Mouse (Mus musculus) mature B cell (primary cell): ENCODE results near the gene Sstr2.

ENCODE experiments used
- in situ Hi-C: fragments of 300-500 bp; cut with MboI; formaldehyde crosslinking; loops from 2 replicates; pipeline ENCODE4 v1.14.3; 2019

The Sstr2 gene

DNA sequence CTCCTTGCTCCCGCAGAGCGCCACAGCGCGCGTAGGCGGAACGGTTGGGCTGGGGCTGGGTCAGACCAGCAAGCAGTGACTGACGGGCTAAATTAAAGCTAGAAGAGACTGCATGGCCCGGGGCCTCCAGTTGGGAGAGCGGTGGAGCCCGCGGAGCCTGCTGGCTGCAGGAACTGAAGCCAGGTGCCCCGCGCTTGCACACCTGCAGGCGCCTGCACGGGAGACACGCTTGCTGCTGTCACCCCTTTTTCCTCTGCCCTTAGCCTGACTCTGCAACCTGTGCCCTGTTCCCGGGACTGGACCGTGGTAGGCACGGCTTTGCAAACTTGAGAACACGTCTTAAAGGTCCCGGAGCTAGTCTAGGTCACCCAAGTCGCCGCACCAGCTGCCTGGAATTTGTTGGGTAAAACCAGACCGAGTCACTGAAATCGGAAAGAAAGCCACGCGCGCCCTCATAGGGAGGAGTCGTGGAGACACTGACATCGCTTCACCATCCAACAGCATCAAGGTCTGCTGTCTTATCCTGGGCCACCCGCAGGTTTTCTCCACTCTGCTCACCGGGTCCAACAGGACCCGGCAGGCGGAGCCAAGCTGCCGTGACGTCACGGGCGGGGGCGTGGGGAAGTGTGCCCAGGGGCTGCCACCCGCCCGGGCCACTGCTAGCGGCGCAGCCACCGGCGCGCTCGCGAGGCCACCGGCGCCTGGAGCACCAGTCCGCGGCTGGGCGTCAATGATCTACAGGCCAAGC is at the start of gene Sstr2:
Sstr2 (plus strand) TSS at position 671 of the 748 bp plus-strand sequence.
- in situ Hi-C loops, result loop anchor here (25.0 kb wide), 2 partner anchors 332 to 432 kb away; no protein-coding TSS in a partner anchor

DNA sequence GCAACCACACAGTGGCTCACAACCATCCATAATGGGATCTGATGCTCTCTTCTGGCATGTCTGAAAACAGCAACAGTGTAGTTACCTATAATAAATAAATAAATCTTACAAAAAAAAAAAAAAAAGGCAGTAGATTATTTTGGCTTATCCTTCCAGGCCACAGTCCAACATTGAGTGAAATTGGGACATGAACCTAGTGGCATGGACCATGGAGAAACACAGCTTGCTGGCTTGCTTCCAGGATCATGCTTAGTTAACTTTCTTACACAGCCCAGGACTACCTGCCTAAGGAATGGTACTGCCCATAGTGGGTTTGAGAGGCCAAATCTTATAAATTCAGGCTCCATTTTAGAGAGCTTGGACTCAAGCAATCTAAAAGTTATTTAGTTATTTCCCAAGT is 47.5 kb upstream of the Sstr2 start:
- in situ Hi-C loops, result no loop called here

GRCm38 (mm10) chr11:113572641-113573040 is 46.5 kb upstream of the Sstr2 start:
- in situ Hi-C loops, result no loop called here

GRCm38 (mm10) chr11:113577221-113577620 is 41.9 kb upstream of the Sstr2 start:
- in situ Hi-C loops, result no loop called here

GRCm38 (mm10) chr11:113583879-113584661 is 35.1 kb upstream of the Sstr2 start:
- in situ Hi-C loops, result no loop called here

- in situ Hi-C loops, result no loop called here
Observed at GRCm38 (mm10) chr11:113586423-113586822, 32.7 kb upstream of the Sstr2 start.

DNA sequence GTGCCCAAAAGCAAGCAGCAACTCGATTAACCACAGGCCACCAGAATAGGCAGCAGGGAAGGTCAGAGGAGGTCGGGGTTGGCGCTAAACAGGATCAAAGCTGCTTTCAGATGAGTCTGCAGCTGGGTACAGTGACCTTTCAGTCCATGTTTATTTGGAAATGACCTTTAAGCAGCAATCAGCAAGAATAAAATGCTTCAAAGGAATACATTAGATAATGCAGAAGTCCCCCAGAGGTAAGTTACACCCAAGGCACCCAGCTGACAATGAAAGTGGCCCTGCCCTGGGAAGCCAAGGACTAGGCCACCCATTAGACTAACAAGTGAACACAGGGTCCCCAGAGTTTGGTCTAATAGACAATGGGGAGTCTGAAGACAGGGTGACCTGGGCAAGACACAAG is 30.2 kb upstream of the Sstr2 start:
- in situ Hi-C loops, result no loop called here

- in situ Hi-C loops, result no loop called here
Observed at GRCm38 (mm10) chr11:113595144-113595543, 24.0 kb upstream of the Sstr2 start.

- in situ Hi-C loops, result no loop called here
Observed at GRCm38 (mm10) chr11:113597632-113598031, 21.5 kb upstream of the Sstr2 start.

GRCm38 (mm10) chr11:113600526-113601245 is 18.5 kb upstream of the Sstr2 start:
- in situ Hi-C loops, result loop anchor here (25.0 kb wide), 2 partner anchors 313 to 413 kb away; no protein-coding TSS in a partner anchor

GRCm38 (mm10) chr11:113601616-113602343 is 17.4 kb upstream of the Sstr2 start:
- in situ Hi-C loops, result loop anchor here (25.0 kb wide), 2 partner anchors 314 to 414 kb away; no protein-coding TSS in a partner anchor

GRCm38 (mm10) chr11:113607556-113607955 is 11.6 kb upstream of the Sstr2 start:
- in situ Hi-C loops, result loop anchor here (25.0 kb wide), 2 partner anchors 320 to 420 kb away; no protein-coding TSS in a partner anchor

DNA sequence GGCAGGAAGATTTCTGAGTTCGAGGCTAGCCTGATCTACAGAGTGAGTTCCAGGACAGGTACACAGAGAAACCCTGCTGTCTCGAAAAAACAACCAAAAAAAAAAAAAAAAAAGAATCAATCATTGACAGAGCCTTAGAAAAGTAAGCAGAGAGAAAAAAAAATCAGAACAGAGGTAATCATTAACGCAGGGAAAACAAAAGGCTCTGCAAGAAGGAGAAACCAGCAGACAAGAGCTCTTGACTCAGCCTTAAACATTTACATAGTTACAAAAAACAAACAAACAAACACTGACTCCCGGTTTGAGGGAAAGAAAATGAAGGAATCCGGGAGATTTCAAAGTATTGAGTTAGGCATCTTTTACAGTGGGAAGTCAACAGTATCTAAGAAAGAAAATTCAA is 9.6 kb upstream of the Sstr2 start:
- in situ Hi-C loops, result loop anchor here (25.0 kb wide), 2 partner anchors 322 to 422 kb away; no protein-coding TSS in a partner anchor

DNA sequence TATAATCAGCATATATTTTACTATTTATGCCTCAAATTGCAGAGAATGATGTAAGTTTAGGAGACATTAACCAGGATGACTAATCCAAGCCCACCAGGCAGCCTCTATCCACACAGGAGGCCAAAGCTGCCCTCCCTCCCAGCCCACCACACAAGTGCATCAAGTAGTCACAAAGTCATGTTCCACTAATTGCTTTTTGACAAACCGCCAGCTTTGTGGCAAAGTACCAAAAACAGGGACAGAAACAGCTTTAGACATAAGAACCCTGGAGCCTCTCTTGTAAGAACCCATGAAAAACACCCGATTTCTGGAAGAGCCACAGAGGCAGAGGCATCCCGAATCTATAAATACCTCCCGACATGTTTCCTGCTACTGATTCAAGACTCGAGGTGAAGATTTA is 8.9 kb upstream of the Sstr2 start:
- in situ Hi-C loops, result loop anchor here (25.0 kb wide), 2 partner anchors 323 to 423 kb away; no protein-coding TSS in a partner anchor

DNA sequence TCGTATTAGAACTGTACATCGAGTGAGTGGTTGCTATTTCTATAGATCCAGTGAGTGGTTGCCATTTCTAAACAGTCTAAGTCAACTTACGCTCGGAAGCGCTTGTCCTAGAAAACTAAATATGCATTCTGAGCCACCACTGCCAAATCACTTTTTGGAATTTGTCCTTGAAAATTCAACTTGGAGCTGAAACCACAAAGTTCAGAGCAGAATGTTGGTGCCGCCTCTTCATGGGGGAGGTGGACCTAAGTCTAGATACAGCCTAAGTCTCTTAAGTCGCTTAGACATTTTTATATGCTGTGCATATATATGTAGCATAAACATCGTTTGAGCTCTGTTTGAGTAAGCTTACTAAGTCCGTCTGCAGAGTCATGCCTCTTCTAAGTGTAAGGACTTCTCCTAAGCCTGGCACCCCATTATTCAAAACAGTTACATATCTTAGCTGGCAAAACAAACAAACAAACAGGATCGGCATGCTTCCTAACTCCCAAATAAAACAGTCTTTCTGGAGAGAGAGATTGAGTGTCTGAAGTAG is 8.0 kb upstream of the Sstr2 start:
- in situ Hi-C loops, result loop anchor here (25.0 kb wide), 2 partner anchors 324 to 424 kb away; no protein-coding TSS in a partner anchor

DNA sequence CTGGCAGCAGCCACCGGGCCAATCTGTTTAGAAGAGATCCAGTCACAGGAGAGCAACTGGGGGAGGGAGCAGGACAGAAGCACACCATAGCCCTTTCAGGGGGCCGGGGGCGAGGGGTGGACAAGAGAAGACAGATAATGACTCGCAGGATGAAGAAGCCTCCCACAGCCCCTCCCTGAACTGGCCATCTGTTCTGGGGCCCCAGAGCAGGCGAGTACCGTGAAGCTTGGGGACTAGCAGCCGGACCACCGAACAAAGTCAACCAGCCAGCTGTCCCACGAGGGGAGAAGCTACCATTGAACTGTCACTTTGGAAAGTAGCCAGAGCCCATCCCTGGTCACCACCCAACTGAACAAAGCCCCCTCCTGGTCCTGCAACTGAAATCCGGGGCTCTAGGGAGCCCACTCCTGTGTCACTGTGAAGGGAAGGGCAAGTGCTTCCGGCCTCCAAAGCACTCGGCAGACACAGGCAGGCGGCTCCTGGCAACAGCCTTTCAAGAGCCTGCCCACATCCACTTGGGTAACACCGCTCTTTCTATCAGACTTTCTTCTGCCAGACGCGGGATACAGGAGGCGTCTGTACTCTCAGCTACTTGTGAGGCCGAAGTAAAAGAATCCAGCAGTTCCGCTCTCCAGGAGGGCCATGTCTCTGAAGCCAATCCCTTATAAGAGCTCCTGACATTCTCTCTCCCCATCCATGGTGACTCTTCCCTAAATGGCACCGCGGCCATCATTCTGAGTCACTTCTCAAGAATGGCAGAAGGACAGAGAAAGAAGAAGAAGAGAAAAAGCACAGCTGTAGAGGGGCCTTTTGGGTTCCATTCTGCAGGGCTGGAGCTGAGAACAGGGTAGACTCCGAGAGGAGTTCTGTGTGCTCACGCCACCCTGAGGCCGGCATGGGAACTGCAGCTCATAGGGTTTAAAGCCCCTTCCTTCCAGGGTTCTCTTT is 7.2 kb upstream of the Sstr2 start:
- in situ Hi-C loops, result loop anchor here (25.0 kb wide), 2 partner anchors 325 to 425 kb away; no protein-coding TSS in a partner anchor

- in situ Hi-C loops, result loop anchor here (25.0 kb wide), 2 partner anchors 327 to 427 kb away; no protein-coding TSS in a partner anchor
Observed at GRCm38 (mm10) chr11:113614476-113614875, 4.7 kb upstream of the Sstr2 start.

- in situ Hi-C loops, result loop anchor here (25.0 kb wide), 2 partner anchors 330 to 430 kb away; no protein-coding TSS in a partner anchor
Observed at GRCm38 (mm10) chr11:113617132-113617911, 1.8 kb upstream of the Sstr2 start.

DNA sequence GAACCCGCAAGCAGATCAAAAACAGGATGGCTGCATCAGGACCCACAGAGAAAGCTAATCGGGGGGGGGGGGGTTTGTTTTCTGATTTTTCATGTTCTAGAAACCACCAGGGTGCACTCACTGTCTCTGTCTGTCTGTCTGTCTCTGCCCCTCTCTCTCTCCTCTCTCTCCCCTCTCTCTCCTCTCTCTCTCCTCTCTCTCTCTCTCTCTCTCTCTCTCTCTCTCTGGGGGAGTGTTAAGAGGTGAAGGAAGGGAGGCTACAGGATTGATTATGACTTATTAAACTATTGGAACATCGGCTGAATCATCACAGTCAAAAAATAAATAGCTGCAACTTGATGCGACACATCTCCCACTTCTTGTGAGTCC is 855 bp upstream of the Sstr2 start:
- in situ Hi-C loops, result loop anchor here (25.0 kb wide), 2 partner anchors 331 to 431 kb away; no protein-coding TSS in a partner anchor
